Mouse (Mus musculus) CH12.LX (cell line): ENCODE measurements at regions not wholly inside any gene's neighbourhood (a gene's known extent, or its start where the extent isn't known, plus 50 kb on each side); places are given as distances from the start of the nearest gene placed in this dataset.

ENCODE experiments used
- CHD2 ChIP-seq: IDR thresholded peaks from 2 replicates; pipeline ENCODE4 v1.6.1; 2011; ENCODE audit warnings: low read length, improper control_type of control experiment
- ETS1 ChIP-seq: conservative IDR thresholded peaks from 2 replicates; pipeline ENCODE4 v1.6.1; 2012; ENCODE audit warnings: low read depth, mild to moderate bottlenecking, inconsistent platforms, low read length, improper control_type of control experiment, moderate library complexity
- GABPA ChIP-seq: IDR thresholded peaks from 2 replicates; pipeline ENCODE4 v1.6.1; 2012; ENCODE audit warnings: low read depth, low read length, improper control_type of control experiment, inconsistent platforms; ENCODE audit not compliant: insufficient replicate concordance
- TBP ChIP-seq: conservative IDR thresholded peaks from 2 replicates; pipeline ENCODE4 v1.6.1; 2011; ENCODE audit warnings: low read depth, low read length, improper control_type of control experiment

DNA sequence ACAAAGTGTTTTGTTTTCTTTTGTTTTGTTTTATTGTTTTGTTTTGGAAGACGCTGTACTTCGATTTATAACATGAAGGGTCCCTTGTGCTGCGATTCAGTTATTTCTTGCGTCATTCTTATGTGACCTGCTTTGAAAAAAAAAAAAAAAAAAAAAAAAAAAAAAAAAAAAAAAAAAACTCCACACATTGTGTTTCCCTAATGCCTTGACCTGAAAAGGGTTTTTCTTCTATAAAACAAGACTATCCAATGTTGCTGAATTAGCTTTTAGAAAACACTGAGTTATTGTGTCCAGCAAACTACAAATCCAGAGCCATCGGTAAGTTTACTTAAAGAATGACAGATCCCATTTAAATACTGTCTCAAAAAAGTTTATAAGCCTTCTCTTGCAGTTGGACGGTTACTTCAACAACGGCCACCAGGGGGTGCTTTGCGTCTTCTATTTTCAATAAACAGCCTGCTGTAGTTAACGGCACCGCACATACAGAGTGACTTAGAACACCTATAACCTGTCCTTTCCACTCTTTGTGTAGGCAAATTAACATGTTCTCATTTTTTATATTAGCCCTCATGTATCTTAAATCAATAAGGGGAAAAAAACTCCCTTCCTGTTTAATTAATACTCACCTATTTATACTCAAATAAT, 103.9 kb upstream of the Cxadr start:
- TF ChIP-seq ETS1, result no peak
- TF ChIP-seq TBP, result no peak
- no peak for TF ChIP-seq GABPA
- no peak for TF ChIP-seq CHD2
